Mouse (Mus musculus) CH12.LX (cell line): ENCODE results near the gene P2rx1.

Source experiments
- E2F4 ChIP-seq: IDR thresholded peaks from 2 replicates; pipeline ENCODE4 v1.6.1; 2011; ENCODE audit warnings: low read depth, low read length, improper control_type of control experiment; ENCODE audit not compliant: insufficient replicate concordance
- ELF1 ChIP-seq: IDR thresholded peaks from 2 replicates; pipeline ENCODE4 v1.6.1; 2014; ENCODE audit warnings: low read depth, mild to moderate bottlenecking, inconsistent platforms, low read length, improper control_type of control experiment

DNA sequence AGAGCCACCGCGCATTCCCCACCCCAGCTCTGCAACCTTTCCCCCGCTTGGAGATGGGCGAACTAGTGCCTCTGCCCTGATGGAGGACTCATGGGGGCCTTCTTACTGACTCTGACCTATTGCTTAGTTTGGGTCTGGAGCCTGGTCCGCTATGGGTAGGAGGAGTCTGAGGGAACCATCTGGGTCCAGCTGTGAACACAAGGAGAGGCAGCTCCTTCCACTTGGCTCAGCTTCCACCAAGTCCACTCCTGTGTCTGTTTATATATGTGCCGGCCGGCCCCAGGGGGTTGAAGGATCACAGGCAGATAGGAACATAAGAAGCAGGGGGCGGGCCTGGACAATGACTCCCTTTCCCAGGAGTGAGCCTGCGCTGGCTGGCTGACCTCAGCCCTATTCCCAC lies 6.9 kb upstream of the P2rx1 start:
- TF ChIP-seq E2F4 (no peak), ELF1 (no peak)
